Mouse (Mus musculus) neural tube, embryonic 15.5 days (tissue): ENCODE results near the gene Ddx41. TPM values are rescaled to one million over a fixed set of nuclear protein-coding genes. Genes with fewer than 3 reads are reported as not detected.

ENCODE experiments used
- ATAC-seq: fragments of 200-750 bp; cut with Nextera tagmentation; 2 replicates; pipeline ENCODE4 v1.8.0; 2017; ENCODE audit warnings: mild to moderate bottlenecking, moderate TSS enrichment, moderate library complexity; ENCODE audit not compliant: low FRiP score
- H3K27ac ChIP-seq: fragments of 300-500 bp; sonication (generic); replicated peaks from 2 replicates; pipeline ENCODE4 v1.5.1; 2015; ENCODE audit warnings: mild to moderate bottlenecking, inconsistent platforms
- H3K27me3 ChIP-seq: fragments of 300-500 bp; sonication (generic); replicated peaks from 2 replicates; pipeline ENCODE4 v1.6.1; 2015; ENCODE audit warnings: inconsistent platforms
- H3K36me3 ChIP-seq: fragments of 300-500 bp; sonication (generic); 2 replicates; pipeline ENCODE4 v1.6.1; 2015; ENCODE audit warnings: inconsistent platforms
- H3K4me1 ChIP-seq: fragments of 300-500 bp; sonication (generic); 2 replicates; pipeline ENCODE4 v1.6.1; 2015; ENCODE audit warnings: inconsistent platforms
- H3K4me2 ChIP-seq: fragments of 300-500 bp; sonication (generic); 2 replicates; pipeline ENCODE4 v1.6.1; 2015; ENCODE audit warnings: inconsistent platforms, mild to moderate bottlenecking, moderate library complexity
- H3K4me3 ChIP-seq: fragments of 300-500 bp; sonication (generic); replicated peaks from 2 replicates; pipeline ENCODE4 v1.5.1; 2015; ENCODE audit warnings: mild to moderate bottlenecking, inconsistent platforms
- H3K9ac ChIP-seq: fragments of 300-500 bp; sonication (generic); replicated peaks from 2 replicates; pipeline ENCODE4 v1.6.1; 2015; ENCODE audit warnings: mild to moderate bottlenecking, inconsistent platforms
- H3K9me3 ChIP-seq: fragments of 300-500 bp; sonication (generic); replicated peaks from 2 replicates; pipeline ENCODE4 v1.6.1; 2016; ENCODE audit warnings: inconsistent platforms
- WGBS: fragments of 180-500 bp; shearing (Covaris S2); methylation state at CpG from one replicate; pipeline ENCODE4 v1.1.7; 2015; ENCODE audit warnings: mixed read lengths; 5-methylcytosine and 5-hydroxymethylcytosine counted together
- polyA plus RNA-seq: library from polyadenylated mRNA; unstranded; fragments of >200 nt; fragmentation: Nextera tagmentation; extraction: Ambion mirVana; gene quantifications from 2 replicates; pipeline ENCODE4 v1.2.1, GENCODE M21; 2015

The Ddx41 gene
- polyA plus RNA-seq, 1 experiment from 2014 or later = 48.8 TPM

DNA sequence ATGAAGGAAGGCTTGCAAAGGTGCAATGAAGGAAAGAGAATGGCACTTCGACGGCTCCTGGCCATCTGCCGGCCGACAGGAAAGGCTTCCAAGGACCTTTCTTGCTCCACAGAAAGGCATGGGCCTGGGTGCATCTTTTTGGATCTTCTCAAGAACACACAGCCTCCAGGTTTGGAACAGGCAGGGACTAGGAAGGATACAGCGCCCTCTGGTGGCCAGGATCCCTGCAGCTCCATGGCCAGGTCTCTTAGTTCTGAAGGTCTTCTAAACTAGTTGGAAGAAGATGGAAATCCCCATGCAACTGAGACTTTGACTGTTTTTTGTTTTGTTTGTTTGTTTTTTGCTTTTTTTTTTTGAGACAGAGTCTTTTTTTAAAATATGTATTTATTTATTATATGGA, 19.5 kb downstream of the Ddx41 start:
- Histone ChIP-seq H3K4me3 (no peak overlapping the region), H3K36me3 (no peaks in the 10 kb centered on the region), H3K27me3 (0 out of 2 replicates have a peak, but pooled peaks cover 3% of the 10 kb centered on the region), H3K4me2 (no peak overlapping the region), H3K27ac (no peak overlapping the region; the same call in 1 of the 2 replicates), H3K9me3 (no peaks in the 10 kb centered on the region), H3K4me1 (peaks cover 7% of the 10 kb centered on the region), H3K9ac (no peak overlapping the region)
- no peak for ATAC-seq
- 5% methylated on average over 5 of the region's 5 CpGs for WGBS

DNA sequence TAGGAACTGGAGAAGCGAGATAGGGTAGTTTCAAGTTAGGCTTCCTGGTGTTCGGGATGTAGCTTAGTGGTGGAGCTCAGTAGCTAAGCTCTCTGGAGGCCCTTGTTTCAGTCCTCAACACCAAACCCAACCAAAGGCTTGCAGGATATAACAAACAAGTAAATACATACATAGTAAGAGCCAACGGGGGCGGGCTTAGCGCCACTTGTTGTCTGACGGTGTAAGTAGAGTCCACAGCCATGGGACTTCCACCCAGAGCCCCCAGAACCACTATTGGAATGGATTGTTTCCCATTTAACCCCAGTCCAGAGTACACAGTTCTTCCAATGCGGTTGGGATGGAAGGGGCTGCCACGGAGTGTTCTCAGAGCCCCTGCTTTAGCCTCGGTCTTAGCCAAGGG, 22.6 kb downstream of the Ddx41 start:
- peaks cover 34% of the 10 kb centered on the region for H3K4me1 ChIP-seq
- H3K27ac ChIP-seq = no peak overlapping the region
- peak overlapping the region; percentile 86 for H3K4me3 ChIP-seq
- no peaks in the 10 kb centered on the region for H3K9me3 ChIP-seq
- H3K27me3 ChIP-seq = 0 out of 2 replicates have a peak, but pooled peaks cover 3% of the 10 kb centered on the region
- peak overlapping the region; percentile 92; the same call in 1 of the 2 replicates for H3K9ac ChIP-seq
- ATAC-seq = no peak
- peak overlapping the region; percentile 77 for H3K4me2 ChIP-seq
- WGBS = 31% methylated on average over 9 of the region's 9 CpGs
- H3K36me3 ChIP-seq = peaks cover 19% of the 10 kb centered on the region

DNA sequence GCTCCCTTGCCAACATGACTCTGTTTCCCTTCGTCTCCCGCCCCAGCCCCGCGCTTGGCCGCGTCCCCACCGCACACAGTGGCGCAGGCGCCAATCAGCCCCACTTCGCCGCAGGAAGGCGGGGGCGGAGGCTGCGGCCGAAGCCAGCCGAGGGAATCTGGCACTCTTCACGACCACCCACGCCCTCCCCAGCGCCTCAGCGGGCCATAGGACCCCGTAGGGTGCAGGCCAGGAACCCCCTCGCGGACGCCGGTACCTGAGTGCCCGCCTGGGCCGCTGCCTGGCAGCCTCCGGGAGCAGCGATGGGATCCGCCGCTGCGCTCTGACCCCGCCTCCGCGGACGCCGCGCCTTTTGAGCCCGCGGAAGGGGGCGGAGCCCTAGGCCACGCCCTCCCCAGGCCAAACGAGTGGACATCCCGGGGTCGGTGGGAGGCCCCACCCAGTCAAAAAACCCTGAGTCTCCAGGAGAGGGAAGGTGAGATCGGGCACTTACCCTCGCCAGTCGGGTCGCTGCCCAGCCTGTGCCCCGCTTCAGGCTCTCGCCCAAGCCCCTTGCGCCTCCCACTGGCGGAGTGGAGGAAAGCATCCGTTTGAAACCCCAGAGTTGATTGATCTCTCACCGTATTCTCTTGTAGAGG, 23.2 kb downstream of the Ddx41 start, which contains the start of gene Pdlim7:
TSS of gene Pdlim7 (minus strand) at position 566 of the 638 bp plus-strand sequence.
- peaks cover 25% of the 10 kb centered on the region for H3K36me3 ChIP-seq
- H3K27ac ChIP-seq = peak within 1 kb of the TSS; percentile 88
- H3K4me3 ChIP-seq = peak within 1 kb of the TSS; percentile 86
- peak; percentile 89 for ATAC-seq
- H3K4me1 ChIP-seq = peaks cover 34% of the 10 kb centered on the region
- under 1% methylated on average over 52 of the region's 55 CpGs for WGBS
- no peaks in the 10 kb centered on the region for H3K9me3 ChIP-seq
- H3K27me3 ChIP-seq = 0 out of 2 replicates have a peak, but pooled peaks cover 3% of the 10 kb centered on the region
- H3K9ac ChIP-seq = peak within 1 kb of the TSS; percentile 92
- peak within 1 kb of the TSS; percentile 77 for H3K4me2 ChIP-seq

DNA sequence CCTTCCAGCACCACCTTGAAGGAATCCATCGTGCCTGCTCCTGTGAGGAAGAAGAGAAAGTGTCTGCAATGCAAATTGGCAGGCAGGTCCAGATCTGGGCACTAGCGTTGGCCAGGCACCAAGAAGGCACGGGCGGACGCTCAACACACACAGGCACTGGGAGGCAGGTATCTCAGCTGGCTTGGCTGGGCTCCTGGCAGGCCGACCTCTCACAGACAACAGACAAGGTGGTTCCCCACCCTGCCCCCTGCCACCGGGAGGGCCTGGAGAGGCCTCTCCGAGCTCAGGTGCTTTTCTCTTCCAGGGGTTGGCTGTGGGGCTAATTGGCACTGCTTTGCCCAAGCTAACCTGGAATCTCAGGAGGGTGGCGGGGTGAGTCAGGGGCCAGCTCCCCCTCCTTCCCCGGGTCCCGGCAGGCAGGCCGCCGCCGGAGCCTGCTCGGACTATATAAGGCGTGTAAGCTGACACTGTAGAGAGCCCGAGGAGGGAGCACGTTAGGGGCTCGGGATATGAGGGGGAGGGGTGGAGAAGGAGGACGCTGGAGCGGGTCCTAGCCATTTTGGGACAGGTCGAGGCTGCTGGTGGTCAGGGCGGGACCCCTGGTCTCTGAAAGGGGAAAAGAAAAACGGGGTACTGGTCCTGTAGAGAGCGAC, 24.0 kb downstream of the Ddx41 start:
- 2% methylated on average over 23 of the region's 25 CpGs for WGBS

DNA sequence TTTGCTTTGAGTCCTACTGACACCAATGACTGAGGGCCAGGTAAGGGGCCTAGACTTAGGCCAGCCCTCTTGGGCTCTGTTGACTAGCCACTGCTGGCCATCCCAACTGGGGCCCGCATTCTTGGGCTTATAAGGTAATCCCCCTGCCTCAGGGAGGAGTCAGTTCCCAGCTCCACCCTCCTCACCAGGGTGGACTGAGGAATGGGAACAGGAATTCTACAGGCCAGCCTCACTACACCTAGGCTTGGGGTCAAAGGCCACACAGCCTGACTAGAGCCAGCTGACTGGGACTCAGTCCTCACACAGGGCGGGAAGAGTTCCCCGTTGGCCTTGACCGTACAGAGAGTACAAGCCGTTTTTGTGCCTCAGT, 25.0 kb downstream of the Ddx41 start:
- peaks cover 41% of the 10 kb centered on the region for H3K36me3 ChIP-seq
- H3K27me3 ChIP-seq = 0 out of 2 replicates have a peak, but pooled peaks cover 3% of the 10 kb centered on the region
- no peak for ATAC-seq
- no peaks in the 10 kb centered on the region for H3K9me3 ChIP-seq
- H3K9ac ChIP-seq = peak overlapping the region; percentile 92; the same call in 1 of the 2 replicates
- WGBS = 54% methylated on average over 5 of the region's 5 CpGs
- peak overlapping the region; percentile 88 for H3K27ac ChIP-seq
- peaks cover 34% of the 10 kb centered on the region for H3K4me1 ChIP-seq
- peak overlapping the region; percentile 77 for H3K4me2 ChIP-seq
- peak overlapping the region; percentile 86 for H3K4me3 ChIP-seq

More for the DNA sequence above, 24.0 kb downstream of the Ddx41 start:
- peaks cover 34% of the 10 kb centered on the region for H3K4me1 ChIP-seq
- peak overlapping the region; percentile 77 for H3K4me2 ChIP-seq
- peaks cover 31% of the 10 kb centered on the region for H3K36me3 ChIP-seq
- peak; percentile 58 for ATAC-seq
- H3K4me3 ChIP-seq = peak overlapping the region; percentile 86
- H3K9ac ChIP-seq = peak overlapping the region; percentile 92
- 0 out of 2 replicates have a peak, but pooled peaks cover 3% of the 10 kb centered on the region for H3K27me3 ChIP-seq
- H3K9me3 ChIP-seq = no peaks in the 10 kb centered on the region
- peak overlapping the region; percentile 88 for H3K27ac ChIP-seq

DNA sequence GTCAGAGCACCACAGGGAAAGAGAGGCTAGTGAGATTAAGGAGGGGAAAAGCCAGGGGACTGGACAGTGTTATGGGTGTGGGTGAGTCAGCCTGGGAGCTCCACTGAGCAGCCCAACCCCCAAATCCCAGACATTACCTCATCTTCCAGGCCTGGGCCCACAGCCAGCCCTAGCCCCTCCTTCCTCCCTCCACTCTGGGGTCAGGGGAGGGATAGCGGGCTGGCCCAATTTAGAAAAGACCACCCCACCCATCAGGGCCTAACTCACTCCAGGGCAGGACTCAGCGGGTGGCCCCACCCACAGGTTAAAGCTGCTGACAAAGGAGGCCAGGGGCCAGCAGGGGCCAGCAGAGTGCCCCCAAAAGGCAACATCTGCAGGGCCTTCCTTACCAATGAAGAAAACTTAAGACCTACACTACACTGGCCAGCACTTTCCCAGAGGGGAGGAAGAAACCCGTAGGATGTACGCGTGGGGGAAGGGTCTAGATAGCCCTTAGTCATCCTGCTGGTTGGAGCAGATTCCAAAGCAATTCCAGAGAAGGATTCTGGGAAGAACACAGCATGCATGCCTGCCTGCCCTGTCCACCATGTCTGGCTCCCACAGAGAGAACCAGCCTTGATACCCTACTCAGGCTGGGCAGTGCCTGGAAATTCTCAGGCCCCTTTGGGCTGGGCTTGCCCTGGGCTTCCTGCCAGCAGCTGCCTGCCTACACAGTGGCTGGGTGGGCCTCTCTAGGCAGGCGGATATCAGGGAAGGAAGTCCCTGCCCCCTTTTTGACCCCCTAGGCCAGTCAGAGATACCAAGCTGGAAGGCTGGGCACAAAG, 25.6 kb downstream of the Ddx41 start:
- Histone ChIP-seq H3K9ac (peak overlapping the region; percentile 92), H3K4me1 (peaks cover 34% of the 10 kb centered on the region), H3K4me2 (peak overlapping the region; percentile 77), H3K27me3 (0 out of 2 replicates have a peak, but pooled peaks cover 3% of the 10 kb centered on the region), H3K36me3 (peaks cover 47% of the 10 kb centered on the region), H3K27ac (peak overlapping the region; percentile 88), H3K4me3 (peak overlapping the region; percentile 86), H3K9me3 (no peaks in the 10 kb centered on the region)
- WGBS = 8% methylated on average over 6 of the region's 6 CpGs
- no peak for ATAC-seq

DNA sequence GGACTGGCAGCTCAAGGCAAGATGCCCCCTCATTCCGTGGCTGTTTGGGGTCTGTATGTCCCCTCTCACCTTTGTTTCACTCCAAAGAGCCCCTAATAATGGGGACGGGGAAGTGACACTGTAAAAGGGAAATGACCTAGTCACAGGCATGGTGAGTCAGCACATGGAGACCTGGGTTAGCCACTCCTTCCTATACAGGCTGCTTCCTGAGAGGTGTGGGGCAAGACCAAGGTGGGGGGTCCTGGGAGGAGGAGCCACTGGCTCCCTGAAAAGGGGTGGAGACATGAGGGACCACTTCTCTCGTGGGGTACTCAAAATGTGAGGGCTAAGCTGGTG, 26.2 kb downstream of the Ddx41 start:
- Histone ChIP-seq H3K4me1 (peaks cover 34% of the 10 kb centered on the region), H3K36me3 (peaks cover 53% of the 10 kb centered on the region), H3K9me3 (no peaks in the 10 kb centered on the region), H3K9ac (no peak overlapping the region), H3K4me3 (no peak overlapping the region), H3K27me3 (0 out of 2 replicates have a peak, but pooled peaks cover 2% of the 10 kb centered on the region), H3K4me2 (peak overlapping the region; percentile 77), H3K27ac (peak overlapping the region; percentile 88)
- ATAC-seq = no peak
- WGBS = 24% methylated on average over 3 of the region's 3 CpGs

DNA sequence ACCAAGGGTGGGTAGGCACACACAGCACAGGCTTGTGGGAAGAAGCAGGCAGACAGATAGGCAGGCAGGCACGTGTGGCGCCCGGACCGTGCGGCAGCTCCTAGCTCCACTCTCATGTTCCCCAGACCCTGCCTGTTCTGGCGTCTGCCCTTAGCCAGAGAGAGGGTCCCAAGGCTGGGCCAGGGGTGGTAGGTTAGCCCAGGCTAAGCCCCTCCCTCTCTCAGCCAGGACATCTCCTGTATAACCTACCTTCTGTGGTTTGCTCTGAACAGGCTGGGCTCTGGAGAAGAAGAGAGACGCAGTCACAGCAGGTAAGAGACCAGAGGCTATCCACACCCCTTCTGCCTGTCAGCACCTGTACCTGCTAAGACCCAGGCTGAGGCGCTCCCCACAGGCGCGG, 27.9 kb downstream of the Ddx41 start:
- ATAC-seq = no peak
- no peak overlapping the region for H3K27ac ChIP-seq
- H3K9me3 ChIP-seq = no peaks in the 10 kb centered on the region
- H3K36me3 ChIP-seq = peaks cover 68% of the 10 kb centered on the region
- no peaks in the 10 kb centered on the region for H3K27me3 ChIP-seq
- no peak overlapping the region for H3K9ac ChIP-seq
- WGBS = 95% methylated on average over 10 of the region's 10 CpGs
- peaks cover 34% of the 10 kb centered on the region for H3K4me1 ChIP-seq
- H3K4me3 ChIP-seq = no peak overlapping the region
- no peak overlapping the region for H3K4me2 ChIP-seq

DNA sequence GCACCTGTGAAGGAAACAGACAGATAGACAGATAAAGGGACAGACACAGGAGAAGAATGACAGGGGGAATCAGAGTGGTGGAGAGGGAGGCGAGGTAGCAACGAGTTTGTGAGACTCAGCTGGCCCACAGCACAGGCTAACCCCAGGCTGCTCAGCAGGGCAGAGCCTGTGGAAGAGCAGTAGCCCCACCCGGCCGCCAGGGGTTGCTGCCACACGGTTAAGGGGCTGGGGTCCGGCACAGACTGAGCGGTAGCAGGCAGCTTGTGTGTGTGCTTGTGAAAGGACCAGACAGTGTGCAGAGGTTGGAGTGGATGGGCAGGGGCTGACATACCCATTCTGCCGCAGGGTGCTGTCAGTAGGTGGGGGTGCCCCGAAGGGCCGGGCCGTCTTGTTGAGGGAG, 28.6 kb downstream of the Ddx41 start:
- Histone ChIP-seq H3K36me3 (peaks cover 74% of the 10 kb centered on the region), H3K9me3 (no peaks in the 10 kb centered on the region), H3K9ac (no peak overlapping the region), H3K4me2 (no peak overlapping the region), H3K4me3 (no peak overlapping the region), H3K27ac (no peak overlapping the region), H3K4me1 (peaks cover 34% of the 10 kb centered on the region), H3K27me3 (no peaks in the 10 kb centered on the region)
- 64% methylated on average over 11 of the region's 11 CpGs for WGBS
- no peak for ATAC-seq

DNA sequence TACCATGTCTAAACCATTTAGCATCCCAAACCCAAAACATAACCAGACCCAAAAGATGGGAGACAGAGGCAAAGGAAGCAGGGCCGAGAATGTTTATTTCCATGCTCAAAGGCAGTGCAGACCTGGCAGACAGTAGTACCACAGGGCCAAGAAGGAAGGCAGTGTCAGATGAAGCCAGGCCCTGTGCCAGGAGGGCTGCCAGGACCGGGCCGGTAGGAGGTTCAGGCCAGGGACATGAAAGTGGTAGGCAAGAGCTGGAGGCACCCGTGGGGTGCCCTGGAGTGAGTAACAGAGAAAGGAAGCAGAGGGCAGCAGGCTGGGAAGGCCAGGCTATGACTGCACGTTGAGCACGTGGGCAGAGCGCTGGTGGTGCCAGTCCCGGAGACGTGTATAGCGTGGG, 29.8 kb downstream of the Ddx41 start:
- H3K9me3 ChIP-seq = no peaks in the 10 kb centered on the region
- H3K4me1 ChIP-seq = peaks cover 24% of the 10 kb centered on the region
- H3K36me3 ChIP-seq = peaks cover 85% of the 10 kb centered on the region
- no peaks in the 10 kb centered on the region for H3K27me3 ChIP-seq
- H3K9ac ChIP-seq = no peak overlapping the region
- H3K27ac ChIP-seq = no peak overlapping the region
- H3K4me3 ChIP-seq = no peak overlapping the region
- 93% methylated on average over 10 of the region's 10 CpGs for WGBS
- no peak for ATAC-seq
- H3K4me2 ChIP-seq = no peak overlapping the region

DNA sequence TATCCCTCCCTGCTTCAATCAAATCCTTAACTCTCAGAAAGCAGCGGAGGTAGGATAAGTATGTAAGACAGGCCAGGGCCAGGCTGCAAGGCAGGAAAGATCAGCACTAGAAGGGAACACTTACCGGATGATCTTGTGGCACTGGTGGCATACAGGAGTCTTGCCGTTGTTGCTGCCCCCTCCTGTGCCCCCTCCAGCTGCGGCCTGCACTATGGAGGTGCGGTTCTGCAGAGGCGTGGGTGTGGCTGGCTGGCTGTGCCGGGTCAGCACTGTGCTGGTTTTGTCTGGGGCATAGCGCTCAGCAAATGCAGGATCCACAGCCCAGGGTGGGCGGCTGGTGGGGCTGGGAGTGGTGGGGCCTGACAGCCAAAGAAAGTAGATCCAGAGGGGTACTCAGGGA, 30.6 kb downstream of the Ddx41 start:
- ATAC-seq = no peak
- WGBS = 95% methylated on average over 9 of the region's 9 CpGs
- no peaks in the 10 kb centered on the region for H3K27me3 ChIP-seq
- H3K4me2 ChIP-seq = no peak overlapping the region
- H3K27ac ChIP-seq = no peak overlapping the region
- no peak overlapping the region for H3K4me3 ChIP-seq
- H3K36me3 ChIP-seq = peaks cover 84% of the 10 kb centered on the region
- no peaks in the 10 kb centered on the region for H3K9me3 ChIP-seq
- H3K4me1 ChIP-seq = peaks cover 16% of the 10 kb centered on the region
- no peak overlapping the region for H3K9ac ChIP-seq
